Mouse (Mus musculus): ENCODE data around the gene Zfp105. TPM values are rescaled to one million over a fixed set of nuclear protein-coding genes. Genes with fewer than 3 reads are reported as not detected.

Gene Zfp105
- polyA plus RNA-seq (2012; ENCODE audit: insufficient read depth, low replicate concordance) = not detected in 2 replicates

DNA sequence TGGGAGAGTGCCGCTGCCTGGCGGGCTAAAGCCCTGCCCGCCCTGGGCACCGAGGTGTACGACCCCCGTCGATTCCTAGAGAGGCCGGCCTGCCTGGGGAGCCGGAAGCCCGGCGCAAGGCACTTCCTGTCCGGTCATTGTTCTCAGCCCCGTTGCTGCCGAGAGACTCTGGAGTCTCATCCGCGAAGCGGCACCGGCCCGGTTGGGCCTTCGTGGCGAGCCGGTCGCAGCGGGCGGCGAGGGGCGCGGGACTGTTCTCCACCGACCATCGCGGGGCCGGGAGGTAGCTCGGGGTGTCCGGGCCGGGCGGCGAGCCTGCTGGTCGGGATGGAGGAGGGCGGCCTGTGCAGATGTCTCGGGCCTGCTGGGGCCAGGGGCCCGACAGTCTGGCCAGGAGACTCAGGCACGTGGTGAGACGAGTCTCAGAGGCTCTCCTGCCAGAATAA, at the start of gene Zfp105:
Zfp105 (plus strand) TSS at position 137 of the 446 bp plus-strand sequence.
- Histone ChIP-seq H3K4me3 (replicated peaks) (peak within 1 kb of the TSS; percentile 80), H3K4me1 (peaks cover 6% of the 10 kb centered on the region), H3K36me3 (replicated peaks; ENCODE audit: low read length) (no peaks in the 10 kb centered on the region), H3K27me3 (replicated peaks) (peaks cover 42% of the 10 kb centered on the region), H3K9me3 (peaks cover 19% of the 10 kb centered on the region)
- TF ChIP-seq FLI1 (IDR thresholded peaks at IDR 0.05; ENCODE audit: low read length) (no peak), GATA1 (IDR thresholded peaks at IDR 0.05; ENCODE audit: borderline replicate concordance, low read length) (no peak)

DNA sequence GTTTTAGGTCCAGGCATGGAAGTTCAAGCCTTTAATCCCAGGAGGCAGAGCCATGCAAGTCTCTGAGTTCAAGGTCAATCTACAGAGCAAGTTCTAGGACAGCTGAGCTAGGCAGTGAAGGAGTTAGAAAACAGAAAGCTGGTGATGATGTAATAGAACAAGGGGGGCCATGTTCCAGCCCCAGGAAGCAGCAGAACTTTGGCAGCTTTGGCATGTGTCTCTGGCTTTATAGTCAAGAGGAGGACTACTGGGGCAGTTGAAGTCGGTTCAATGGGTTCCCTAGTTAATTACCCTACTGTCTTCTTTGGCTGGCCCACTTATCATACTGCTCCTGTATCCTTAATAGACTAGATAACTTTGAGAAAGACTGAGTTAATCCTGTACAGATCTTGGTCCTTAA, 48.2 kb upstream of the Zfp105 start:
- Histone ChIP-seq H3K27me3 (replicated peaks) (peaks cover 5% of the 10 kb centered on the region), H3K4me1 (no peaks in the 10 kb centered on the region), H3K9me3 (peaks cover 62% of the 10 kb centered on the region), H3K36me3 (replicated peaks; ENCODE audit: low read length) (no peaks in the 10 kb centered on the region), H3K4me3 (replicated peaks) (no peak overlapping the region)
- no peak for TF ChIP-seq FLI1 (IDR thresholded peaks at IDR 0.05; ENCODE audit: low read length)
- no peak for TF ChIP-seq GATA1 (IDR thresholded peaks at IDR 0.05; ENCODE audit: borderline replicate concordance, low read length)

DNA sequence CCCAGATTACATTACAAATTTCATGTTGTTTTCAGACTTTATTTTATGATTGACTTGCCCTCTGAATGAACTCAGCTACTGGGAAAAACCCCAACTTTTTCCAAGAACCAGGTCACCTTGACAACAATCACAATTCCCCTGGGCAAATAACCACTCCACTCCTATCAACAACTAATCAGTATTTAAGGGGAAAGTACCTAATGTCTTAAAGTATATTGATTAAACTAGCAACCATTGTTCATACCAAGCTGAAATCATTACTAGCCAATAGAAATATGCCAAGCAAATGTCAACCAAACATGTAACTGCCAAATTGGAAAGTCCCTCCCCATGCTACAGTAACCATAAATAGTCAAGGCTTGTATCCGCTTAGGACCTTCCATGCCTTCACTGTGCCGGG, 47.7 kb upstream of the Zfp105 start:
- no peaks in the 10 kb centered on the region for H3K4me1 ChIP-seq
- H3K4me3 ChIP-seq (replicated peaks) = no peak overlapping the region
- no peak for TF ChIP-seq GATA1 (IDR thresholded peaks at IDR 0.05; ENCODE audit: borderline replicate concordance, low read length)
- H3K27me3 ChIP-seq (replicated peaks) = peaks cover 3% of the 10 kb centered on the region
- H3K36me3 ChIP-seq (replicated peaks; ENCODE audit: low read length) = no peaks in the 10 kb centered on the region
- peaks cover 57% of the 10 kb centered on the region for H3K9me3 ChIP-seq

DNA sequence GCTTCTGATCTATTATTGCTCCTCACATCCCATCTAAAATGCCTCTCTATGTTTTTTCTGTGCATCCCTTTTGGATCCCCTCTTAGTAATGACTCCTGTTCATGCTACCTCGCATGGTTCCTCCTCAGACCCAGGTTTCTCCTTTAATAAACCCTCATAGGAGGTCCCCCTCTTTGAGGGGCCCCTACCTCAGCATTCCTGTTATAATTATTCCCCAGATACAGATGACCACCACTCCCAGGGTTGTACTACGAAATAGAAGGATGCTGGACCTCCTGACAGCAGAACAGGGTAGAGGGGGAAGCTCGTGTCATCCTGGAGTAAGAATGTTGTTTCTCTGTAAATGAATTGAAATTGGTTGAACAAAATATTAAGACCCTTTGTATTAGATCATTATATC, 37.5 kb upstream of the Zfp105 start, which contains the start of gene Zkscan7:
Zkscan7 (plus strand) TSS at position 301 of the 400 bp plus-strand sequence.
- Histone ChIP-seq H3K4me3 (replicated peaks) (peak within 1 kb of the TSS; percentile 93), H3K4me1 (peaks cover 11% of the 10 kb centered on the region), H3K36me3 (replicated peaks; ENCODE audit: low read length) (no peaks in the 10 kb centered on the region), H3K9me3 (peaks cover 15% of the 10 kb centered on the region), H3K27me3 (replicated peaks) (peaks cover 37% of the 10 kb centered on the region)
- TF ChIP-seq FLI1 (IDR thresholded peaks at IDR 0.05; ENCODE audit: low read length) (no peak), GATA1 (IDR thresholded peaks at IDR 0.05; ENCODE audit: borderline replicate concordance, low read length) (no peak)

DNA sequence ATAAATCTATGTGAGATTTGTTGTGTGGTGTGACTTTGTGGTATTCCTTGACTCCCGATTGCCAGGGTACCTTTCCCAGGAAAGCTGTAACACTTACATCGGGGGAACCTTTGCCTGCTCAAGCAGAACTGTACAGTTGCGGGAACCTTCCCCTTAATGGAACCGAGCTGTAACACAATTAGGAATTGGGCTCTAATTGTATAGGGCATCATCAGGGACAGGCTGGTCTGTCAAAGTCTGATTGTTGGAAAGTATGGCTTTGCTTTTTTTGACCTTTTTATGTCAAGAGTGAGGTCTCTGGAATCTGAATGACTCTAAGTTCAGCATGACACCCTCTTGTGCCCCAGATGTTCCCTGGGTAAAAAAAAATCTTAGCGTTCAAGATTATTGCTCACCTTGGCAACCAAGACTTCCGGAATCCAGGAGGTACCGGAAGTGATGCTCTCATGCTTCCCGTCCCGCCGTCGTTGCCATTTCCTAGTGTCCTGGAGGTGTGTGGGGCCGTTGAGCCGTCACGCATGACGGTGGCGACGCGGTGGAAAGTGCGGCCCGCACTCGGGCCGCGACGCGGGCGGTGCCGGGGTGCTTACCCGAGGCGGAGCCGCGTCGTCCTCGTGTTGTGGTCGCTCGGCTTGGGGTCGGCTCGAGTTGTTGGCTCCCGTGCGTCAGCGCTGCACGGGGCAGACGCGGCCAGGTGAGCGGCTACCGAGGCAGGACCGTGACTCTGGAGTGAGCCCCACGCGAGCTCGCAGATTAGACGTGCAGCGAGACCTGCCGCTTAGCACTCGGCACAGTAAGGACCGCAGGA, 36.3 kb upstream of the Zfp105 start:
- Histone ChIP-seq H3K27me3 (replicated peaks) (peaks cover 44% of the 10 kb centered on the region), H3K36me3 (replicated peaks; ENCODE audit: low read length) (no peaks in the 10 kb centered on the region), H3K4me3 (replicated peaks) (peak overlapping the region; percentile 93), H3K9me3 (peaks cover 15% of the 10 kb centered on the region), H3K4me1 (peaks cover 11% of the 10 kb centered on the region)
- TF ChIP-seq GATA1 (IDR thresholded peaks at IDR 0.05; ENCODE audit: borderline replicate concordance, low read length) (no peak), FLI1 (IDR thresholded peaks at IDR 0.05; ENCODE audit: low read length) (no peak; the same call in 1 of the 2 replicates)

DNA sequence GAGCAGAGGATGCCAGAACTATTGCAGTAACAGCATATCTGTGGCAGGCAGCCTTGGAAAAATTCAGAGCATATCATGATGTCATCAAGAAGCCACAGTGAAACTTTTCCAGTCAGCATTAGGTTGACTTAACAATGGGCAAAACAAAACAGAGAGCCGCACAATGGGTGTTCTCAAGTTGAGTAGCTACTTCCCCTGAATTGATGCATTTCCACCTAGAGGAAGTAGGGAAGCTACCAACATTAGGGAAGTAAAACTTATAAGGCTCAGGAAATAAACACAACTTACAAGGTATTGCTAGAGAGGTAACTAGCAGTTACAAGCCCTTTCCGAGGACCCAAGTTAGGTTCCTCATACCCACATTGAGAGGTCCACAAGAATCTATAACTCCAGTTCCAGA, 21.8 kb upstream of the Zfp105 start:
- Histone ChIP-seq H3K36me3 (replicated peaks; ENCODE audit: low read length) (no peaks in the 10 kb centered on the region), H3K4me3 (replicated peaks) (no peak overlapping the region), H3K27me3 (replicated peaks) (peaks cover 10% of the 10 kb centered on the region), H3K9me3 (peaks cover 13% of the 10 kb centered on the region), H3K4me1 (peaks cover 4% of the 10 kb centered on the region; the same call in 1 of the 2 replicates)
- TF ChIP-seq FLI1 (IDR thresholded peaks at IDR 0.05; ENCODE audit: low read length) = no peak
- no peak for TF ChIP-seq GATA1 (IDR thresholded peaks at IDR 0.05; ENCODE audit: borderline replicate concordance, low read length)

DNA sequence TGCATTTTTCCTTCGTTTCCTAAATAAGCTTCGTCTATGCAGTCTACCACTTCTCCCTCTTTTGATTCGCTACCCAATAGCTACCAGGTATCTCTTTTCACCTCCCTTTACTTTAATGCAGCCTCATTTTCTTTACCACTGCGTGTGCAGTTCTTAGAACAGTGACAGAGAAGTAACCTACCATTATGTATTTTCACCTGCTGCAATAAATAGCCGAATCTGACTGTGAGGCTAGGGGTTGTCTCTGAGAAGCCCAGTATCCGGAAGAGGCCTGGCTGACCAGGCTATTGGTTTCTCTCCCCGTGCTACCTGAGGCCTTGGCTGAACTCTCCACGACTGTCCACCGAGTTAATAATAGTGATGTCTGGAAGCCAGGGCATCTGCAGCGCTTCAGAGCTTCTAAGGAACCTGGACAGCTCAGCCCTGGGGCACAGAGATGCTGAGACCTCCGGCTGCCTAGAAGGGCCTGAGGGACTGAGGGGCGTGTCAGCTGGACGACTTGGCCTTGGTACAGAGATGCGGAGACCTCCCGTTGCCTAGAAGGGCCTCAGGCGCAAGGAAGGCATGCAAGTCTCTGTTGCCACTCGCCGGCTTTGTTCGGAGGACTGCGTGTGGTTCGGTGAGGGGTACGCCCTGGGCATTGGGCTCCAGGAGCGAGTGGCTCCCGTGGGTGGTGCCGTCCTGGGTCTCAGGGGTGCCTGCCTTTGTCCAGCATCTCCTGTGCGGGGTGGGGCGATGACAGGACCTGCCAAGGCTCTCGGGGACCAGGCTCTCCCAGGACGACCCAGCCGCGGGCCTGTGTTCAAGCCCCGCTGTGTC, 19.9 kb upstream of the Zfp105 start:
- Histone ChIP-seq H3K36me3 (replicated peaks; ENCODE audit: low read length) (no peaks in the 10 kb centered on the region), H3K27me3 (replicated peaks) (peaks cover 10% of the 10 kb centered on the region), H3K4me1 (peaks cover 4% of the 10 kb centered on the region; the same call in 1 of the 2 replicates), H3K4me3 (replicated peaks) (peak overlapping the region; percentile 56), H3K9me3 (peaks cover 10% of the 10 kb centered on the region)
- no peak for TF ChIP-seq GATA1 (IDR thresholded peaks at IDR 0.05; ENCODE audit: borderline replicate concordance, low read length)
- TF ChIP-seq FLI1 (IDR thresholded peaks at IDR 0.05; ENCODE audit: low read length) = no peak

DNA sequence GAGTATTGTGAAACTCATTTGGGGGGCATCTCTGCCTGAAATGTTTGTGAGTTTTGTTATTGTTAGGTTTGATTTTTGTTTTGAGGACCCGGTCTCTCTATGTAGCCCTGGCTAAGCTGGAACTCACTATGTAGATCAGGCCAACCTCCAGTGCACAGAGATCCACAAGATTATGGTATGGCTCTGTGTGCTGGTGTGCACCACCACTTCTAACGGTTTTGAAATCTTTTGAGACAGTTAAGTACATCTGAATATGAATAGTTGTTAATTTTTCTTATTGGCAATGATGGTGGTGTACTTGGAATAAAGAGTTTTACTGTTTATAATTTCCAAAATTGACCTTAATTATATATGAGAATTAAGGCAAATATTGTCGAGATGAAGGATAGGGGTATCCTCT, 436 bp upstream of the Zfp105 start:
- H3K9me3 ChIP-seq = peaks cover 19% of the 10 kb centered on the region
- no peak for TF ChIP-seq GATA1 (IDR thresholded peaks at IDR 0.05; ENCODE audit: borderline replicate concordance, low read length)
- TF ChIP-seq FLI1 (IDR thresholded peaks at IDR 0.05; ENCODE audit: low read length) = no peak
- H3K36me3 ChIP-seq (replicated peaks; ENCODE audit: low read length) = no peaks in the 10 kb centered on the region
- H3K4me3 ChIP-seq (replicated peaks) = no peak overlapping the region
- peaks cover 6% of the 10 kb centered on the region for H3K4me1 ChIP-seq
- H3K27me3 ChIP-seq (replicated peaks) = peaks cover 44% of the 10 kb centered on the region

DNA sequence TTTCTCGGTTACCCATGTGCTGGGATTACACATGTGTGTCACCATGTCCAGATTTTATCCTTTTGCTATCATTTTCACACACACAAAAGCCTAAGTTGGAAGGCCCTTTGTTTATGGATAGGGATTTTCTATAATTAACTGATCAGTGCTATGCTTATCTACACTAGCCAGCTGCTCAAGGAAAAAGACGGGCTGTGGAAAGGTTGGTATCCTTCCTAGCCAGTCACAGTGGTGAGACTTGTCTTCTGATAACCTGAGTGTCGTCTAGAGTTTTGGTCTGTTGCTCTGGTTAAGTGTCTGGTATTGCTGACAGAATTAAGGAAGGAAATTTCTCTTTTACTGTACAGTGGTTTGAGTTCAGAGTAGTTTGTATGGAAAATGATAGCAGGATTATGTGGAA, 6.0 kb downstream of the Zfp105 start:
- Histone ChIP-seq H3K4me3 (replicated peaks) (no peak overlapping the region), H3K4me1 (peaks cover 9% of the 10 kb centered on the region), H3K9me3 (peaks cover 23% of the 10 kb centered on the region), H3K36me3 (replicated peaks; ENCODE audit: low read length) (peaks cover 10% of the 10 kb centered on the region), H3K27me3 (replicated peaks) (peaks cover 15% of the 10 kb centered on the region)
- TF ChIP-seq GATA1 (IDR thresholded peaks at IDR 0.05; ENCODE audit: borderline replicate concordance, low read length) (no peak), FLI1 (IDR thresholded peaks at IDR 0.05; ENCODE audit: low read length) (no peak)

All from megakaryocyte, embryonic 14.5 days (primary cell).